ENCODE assay signal across 25 mouse cellular contexts in the genomic region with DNA sequence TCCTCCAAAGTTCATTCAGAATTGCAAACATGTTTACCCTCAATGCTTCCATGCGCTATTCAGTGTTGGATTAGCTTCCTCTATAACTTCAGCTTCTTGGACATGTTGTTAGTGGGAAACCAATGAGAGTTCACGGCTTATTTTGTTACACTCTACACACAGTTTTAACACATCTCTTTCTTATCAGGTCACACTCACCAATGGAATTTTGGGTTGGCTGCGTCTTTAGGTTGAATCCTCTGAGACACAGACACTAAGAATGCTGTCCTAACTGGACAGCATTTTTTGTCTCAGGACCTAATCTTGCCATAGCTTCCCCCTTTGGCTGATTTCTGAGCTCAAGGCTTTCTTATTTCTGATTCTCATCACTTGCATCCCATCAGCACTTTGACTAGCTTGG. TPM values are rescaled to one million over a fixed set of nuclear protein-coding genes. Genes with fewer than 3 reads are reported as not detected.
"Had no signal": no experiment of that assay in that cellular context is flagged by ENCODE, and none has a peak within 500 bp of the region (broad histone marks: within the 10 kb centered on the region; RNA-seq: fewer than 3 reads in every experiment).

No protein-coding gene starts in this region.

- H3K27ac ChIP-seq: heart, adult 2 months; heart, embryonic 13.5 days; heart, embryonic 15.5 days; hindbrain, embryonic 13.5 days; hindbrain, embryonic 15.5 days; hindbrain, postnatal 0 days; layer of hippocampus, adult 2 months; left cerebral cortex, adult 2 months; limb, embryonic 10.5 days; limb, embryonic 12.5 days had no signal

- H3K36me3 ChIP-seq: heart, embryonic 13.5 days; heart, embryonic 15.5 days; hindbrain, embryonic 13.5 days; hindbrain, embryonic 15.5 days; limb, embryonic 10.5 days; limb, embryonic 12.5 days had no signal

- H3K9ac ChIP-seq: heart, embryonic 13.5 days; heart, embryonic 15.5 days; hindbrain, embryonic 13.5 days; hindbrain, embryonic 15.5 days; limb, embryonic 12.5 days had no signal

- H3K9me3 ChIP-seq: heart, embryonic 13.5 days; heart, embryonic 15.5 days; hindbrain, embryonic 13.5 days; hindbrain, embryonic 15.5 days; limb, embryonic 10.5 days; limb, embryonic 12.5 days had no signal

- H3K27me3 ChIP-seq: heart, embryonic 13.5 days; heart, embryonic 15.5 days; hindbrain, embryonic 13.5 days; hindbrain, embryonic 15.5 days; limb, embryonic 12.5 days had no signal

- DNase-seq: gastrocnemius, postnatal 14 days; gastrocnemius, postnatal 36 days; heart, adult 11 months; heart, adult 2 months; heart, postnatal 14 days; heart, postnatal 36 days; kidney, adult 18-20 months; kidney, adult 8-10 months; kidney, postnatal 10 days; kidney, postnatal 25 days; kidney, postnatal 4 days; liver had no signal

- ATAC-seq: hindbrain, postnatal 0 days; intestine, postnatal 0 days had no signal

- H3K4me2 ChIP-seq: heart, embryonic 11.5 days; heart, embryonic 13.5 days; heart, embryonic 15.5 days; hindbrain, embryonic 13.5 days; hindbrain, embryonic 15.5 days; limb, embryonic 12.5 days had no signal

- H3K4me1 ChIP-seq: heart, embryonic 15.5 days; hindbrain, embryonic 13.5 days; hindbrain, embryonic 15.5 days had no signal

- H3K4me3 ChIP-seq: heart, adult 2 months; heart, embryonic 13.5 days; heart, embryonic 15.5 days; hindbrain, embryonic 13.5 days; hindbrain, embryonic 15.5 days; layer of hippocampus, adult 2 months; left cerebral cortex, adult 2 months; limb, embryonic 10.5 days; limb, embryonic 12.5 days had no signal

RNA-seq across cellular contexts. Expression of a gene that starts 25.3 kb away (rescaled TPM):
- polyA plus RNA-seq: heart, embryonic 13.5 days; hindbrain, postnatal 0 days; intestine, embryonic 14.5 days; intestine, postnatal 0 days; kidney, embryonic 14.5 days had no signal
